Mouse (Mus musculus) heart, postnatal 0 days (tissue): ENCODE data around the gene Rap1gap.

ENCODE experiments used
- CTCF ChIP-seq: IDR thresholded peaks from 2 replicates; pipeline ENCODE4 v1.5.1; 2016; ENCODE audit warnings: antibody characterized with exemption, control low read depth, low read depth
- EP300 ChIP-seq: IDR thresholded peaks from 2 replicates; pipeline ENCODE4 v1.6.1; 2016; ENCODE audit warnings: antibody characterized with exemption, low read depth

DNA sequence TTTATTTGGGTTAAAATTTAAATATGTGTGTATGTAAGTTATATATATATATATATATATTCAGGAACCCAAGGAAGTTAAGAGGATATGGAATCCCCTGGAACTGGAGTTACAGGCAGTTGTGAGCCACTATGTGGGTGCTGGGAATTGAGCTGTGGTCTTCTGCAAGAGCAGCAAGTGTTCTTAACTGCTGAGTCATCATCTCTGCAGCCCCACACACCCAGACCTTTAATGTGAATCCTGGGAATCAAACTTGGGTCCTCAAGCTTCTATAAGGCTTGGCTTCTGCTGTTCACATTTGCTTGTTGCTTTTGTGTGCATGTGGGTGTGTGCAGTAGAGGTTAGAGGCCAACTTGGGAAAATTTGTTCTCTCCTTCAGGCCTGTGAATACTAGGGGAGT lies 18.3 kb upstream of the Rap1gap start:
- TF ChIP-seq CTCF, result no peak
- TF ChIP-seq EP300, result no peak
